Mouse (Mus musculus) G1E (cell line): ENCODE results near the gene Ift46.

ENCODE experiments used
- CTCF ChIP-seq: IDR thresholded peaks from 2 replicates; pipeline ENCODE4 v1.5.1; 2012; ENCODE audit warnings: low read depth, low read length, inconsistent platforms, mixed read lengths
- GATA1 ChIP-seq: IDR thresholded peaks from 2 replicates; pipeline ENCODE4 v1.6.1; 2012; ENCODE audit warnings: borderline replicate concordance, low read length, inconsistent platforms, mixed read lengths
- POLR2AphosphoS5 ChIP-seq: IDR thresholded peaks from 2 replicates; pipeline ENCODE4 v1.6.1; 2012; ENCODE audit warnings: low read depth, low read length, inconsistent platforms; ENCODE audit not compliant: insufficient replicate concordance
- TAL1 ChIP-seq: conservative IDR thresholded peaks from 2 replicates; pipeline ENCODE4 v1.6.1; 2012; ENCODE audit warnings: low read depth, low read length, inconsistent platforms, mixed read lengths

DNA sequence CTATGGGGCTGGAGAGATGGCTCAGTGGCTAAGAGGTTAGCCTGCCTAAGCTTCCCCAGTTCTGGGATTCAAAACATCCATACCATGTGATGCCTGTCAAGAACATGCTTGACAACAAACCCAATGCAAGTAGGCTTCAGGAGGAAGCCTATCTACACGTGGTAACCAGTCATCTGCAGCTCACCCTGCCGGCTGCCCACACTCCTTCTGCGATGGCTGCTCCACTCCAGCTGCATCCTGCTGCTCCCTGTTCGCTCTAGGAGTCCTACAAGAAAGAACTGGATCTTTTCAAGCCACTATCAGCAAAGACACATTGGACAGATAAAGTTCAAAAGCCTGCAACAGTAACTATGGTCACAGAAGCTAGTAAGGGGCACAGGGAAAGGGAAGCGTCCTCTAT is 49.8 kb downstream of the Ift46 start:
- no peak for TF ChIP-seq CTCF
- TF ChIP-seq GATA1, result no peak
- TF ChIP-seq TAL1, result no peak
- TF ChIP-seq POLR2AphosphoS5, result no peak
